Mouse (Mus musculus) natural killer cell, adult 2 months (primary cell): ENCODE data around the gene Ppig.

Source experiments
- DNase-seq, 2 experiments: peaks; one replicate each; pipeline ENCODE4 v3.0.0; 2022; ENCODE audit warnings: low spot score in 2 of 2

Ppig gene

DNA sequence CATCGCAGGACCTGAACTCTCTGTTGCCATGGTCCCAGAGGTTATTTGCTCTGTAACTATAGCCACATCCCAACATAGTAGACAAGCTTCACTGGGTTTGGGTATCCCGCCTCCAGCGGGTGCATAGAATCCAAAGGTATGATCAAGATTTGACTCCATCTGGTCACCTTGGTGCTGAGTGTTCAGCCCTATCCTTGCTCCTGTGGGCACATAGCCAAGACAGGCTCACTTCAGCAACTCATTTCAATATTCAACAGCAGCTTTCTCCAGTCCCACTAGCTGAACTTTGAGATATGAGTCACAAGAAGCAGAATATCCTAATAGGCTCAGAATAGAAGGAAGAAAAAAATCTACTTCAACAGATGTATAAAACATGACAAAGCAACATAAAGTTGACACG lies 41.0 kb downstream of the Ppig start:
- no peak for DNase-seq

DNA sequence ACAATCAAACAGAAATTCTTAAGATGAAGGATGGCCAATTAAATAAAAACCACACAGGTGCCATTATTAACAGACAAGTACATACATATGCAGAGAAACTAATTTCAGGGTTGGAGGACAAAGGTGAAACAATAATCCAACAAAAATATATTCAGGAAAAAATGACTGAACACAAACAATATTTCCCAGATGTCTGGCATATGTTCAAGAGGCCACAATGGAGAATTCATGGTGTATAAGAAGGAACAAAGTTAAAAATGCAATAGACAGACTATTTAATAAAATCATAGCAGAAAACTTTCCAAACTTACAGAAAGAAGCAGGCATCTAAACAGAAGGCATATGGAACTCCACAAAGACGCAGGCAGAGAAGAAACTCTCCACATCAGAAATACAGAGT lies 42.4 kb downstream of the Ppig start:
- DNase-seq, result no peak

DNA sequence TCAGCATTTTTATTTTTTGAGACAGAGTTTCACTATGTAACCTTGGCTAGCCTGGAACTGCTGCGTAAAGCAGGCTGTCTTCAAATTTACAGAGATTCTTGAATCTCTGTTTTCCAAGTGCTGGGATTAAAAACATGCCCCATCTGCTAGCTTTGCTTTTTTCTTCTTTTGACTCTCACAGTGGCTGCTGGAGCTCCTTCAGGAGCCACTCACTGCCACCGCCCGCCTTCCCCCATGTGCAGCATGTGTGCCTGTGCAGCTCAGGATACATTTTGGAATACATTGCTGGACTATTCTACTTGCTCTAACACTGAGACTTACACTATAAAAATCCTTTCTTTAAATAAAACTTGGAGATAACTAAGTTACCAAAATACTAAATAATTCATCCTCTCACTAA lies 51.0 kb downstream of the Ppig start:
- no peak for DNase-seq

DNA sequence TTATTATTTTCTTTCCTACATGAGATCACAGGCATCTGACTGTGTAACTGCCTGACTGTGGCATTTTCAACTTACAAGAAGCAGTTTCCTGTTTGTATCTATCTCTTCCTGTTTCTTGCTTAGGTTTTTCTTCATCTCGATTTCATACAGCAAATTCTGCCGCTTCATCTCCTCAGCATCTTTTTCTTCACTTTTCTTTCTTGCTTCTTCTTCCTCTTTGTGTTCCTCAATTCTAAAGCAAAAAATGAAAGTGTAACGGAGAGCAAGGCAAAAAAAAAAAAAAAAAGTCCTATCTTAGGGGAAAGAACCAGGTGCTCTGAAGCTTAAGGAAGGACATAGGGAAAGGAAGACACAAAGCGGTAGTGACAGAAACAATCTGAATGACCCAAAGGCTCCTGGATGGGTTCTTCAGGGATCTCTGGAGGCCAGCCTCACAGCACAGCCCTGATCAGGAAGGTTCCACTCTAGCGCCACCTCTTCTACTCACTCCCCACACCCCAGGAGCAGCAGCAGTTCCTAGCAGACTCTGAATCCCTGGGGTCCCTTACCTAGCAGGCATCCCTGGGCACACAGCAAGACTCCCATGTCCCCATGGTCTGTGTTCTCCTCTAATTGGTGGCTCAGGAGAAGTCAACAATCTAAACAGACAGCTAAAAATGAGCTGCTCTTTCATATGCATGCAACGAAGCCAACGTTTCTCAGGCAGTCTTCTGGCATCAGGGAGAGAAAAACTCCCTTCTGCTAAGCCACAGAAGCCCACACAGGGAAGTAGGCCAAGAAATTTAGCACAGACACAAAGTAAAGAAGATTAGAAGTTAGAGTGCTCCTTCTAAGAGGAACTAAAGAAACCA lies 55.9 kb downstream of the Ppig start:
- DNase-seq, result peak; percentile 5 to 10

DNA sequence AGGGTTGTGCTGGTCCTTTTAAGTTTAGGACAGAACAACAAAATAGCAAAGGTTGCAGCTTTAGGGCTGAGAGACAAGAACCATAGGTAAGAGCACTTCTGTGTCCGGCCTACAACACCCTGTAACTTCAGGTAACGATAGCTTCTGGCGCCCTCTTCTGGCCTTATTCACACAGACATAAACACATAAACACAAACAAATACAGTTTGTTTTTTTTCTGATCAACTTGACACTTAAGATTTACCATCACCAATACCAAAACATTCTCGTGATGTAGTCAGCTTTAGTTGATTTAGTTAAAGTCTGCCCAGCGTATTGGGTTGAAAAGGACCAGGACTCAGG lies 56.5 kb downstream of the Ppig start:
- peak; percentile 44 to 63 for DNase-seq

DNA sequence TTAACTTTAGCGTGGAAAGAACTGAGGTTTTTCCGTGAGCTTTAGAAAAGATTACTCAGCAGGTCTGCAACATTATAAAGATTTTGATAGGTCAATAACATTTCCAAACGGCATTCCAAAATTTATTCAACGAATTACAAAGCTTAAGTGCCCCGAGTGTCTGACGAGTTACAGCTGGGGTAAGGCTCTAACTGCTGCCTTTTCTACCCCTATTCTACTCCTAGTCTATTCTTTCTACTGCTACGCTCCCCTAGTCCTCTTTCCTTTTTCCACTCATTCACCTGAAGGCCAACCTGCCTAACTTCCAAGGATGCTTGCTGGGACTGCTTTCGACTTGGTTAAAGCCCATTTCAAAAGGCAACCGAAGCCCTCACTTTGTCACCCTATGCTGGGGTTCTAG lies 66.6 kb downstream of the Ppig start:
- DNase-seq, result no peak

DNA sequence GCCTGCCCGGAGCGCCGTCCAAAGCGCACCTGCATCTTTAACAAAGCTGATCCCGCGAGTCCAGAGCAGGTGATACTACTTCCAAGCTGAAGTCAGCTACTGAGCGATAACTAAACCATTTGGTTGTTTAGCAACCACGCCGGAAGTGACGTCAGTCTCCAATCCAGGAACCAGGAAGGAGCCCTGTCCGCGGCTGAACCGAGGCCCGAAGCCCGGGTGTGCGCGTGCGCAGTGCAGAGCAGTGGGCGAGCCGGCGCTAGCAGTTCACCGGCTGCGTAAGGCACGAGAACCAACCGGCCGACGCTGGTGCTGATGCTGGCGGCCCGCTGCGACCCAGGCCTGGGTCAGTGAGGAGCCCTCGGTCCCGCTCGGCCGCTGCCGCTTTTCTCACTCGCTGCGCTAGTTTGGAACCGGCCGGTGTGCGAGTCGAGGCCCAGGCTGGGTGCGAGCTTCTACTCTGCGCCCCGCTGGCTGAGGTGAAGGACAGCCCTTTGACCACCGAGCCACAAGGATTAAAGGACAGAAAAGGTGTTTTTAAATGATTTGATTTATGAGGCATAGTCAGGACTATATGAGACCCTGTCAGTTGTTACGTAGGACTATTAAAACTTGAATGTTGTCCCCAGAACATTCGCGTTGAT lies 67.2 kb downstream of the Ppig start, which contains the start of the genes Ccdc173 and Phospho2:
Gene Ccdc173 (minus strand): TSS at position 147 of the 641 bp plus-strand sequence.
Gene Phospho2 (plus strand): TSS at position 195 of the 641 bp plus-strand sequence.
- DNase-seq, result peak; percentile 97 to 98

DNA sequence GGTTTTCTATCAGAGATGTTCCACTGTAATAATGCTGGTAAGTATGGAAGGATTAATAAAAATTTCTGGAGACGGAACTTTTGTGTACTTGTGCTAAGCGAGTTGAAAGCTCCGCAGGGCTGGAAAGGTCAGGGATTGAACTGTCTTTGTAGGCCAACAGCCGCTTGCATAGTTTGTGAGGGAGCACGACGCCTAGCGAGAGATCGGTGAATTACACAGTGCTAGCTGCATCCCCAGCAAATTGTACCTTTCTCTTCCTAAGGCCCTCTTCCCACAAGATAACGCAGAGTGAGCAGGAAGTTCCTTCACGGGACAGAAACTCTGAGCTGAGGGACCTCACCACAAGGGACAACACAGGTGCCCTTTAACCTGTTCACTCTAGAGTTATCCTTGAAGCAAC lies 67.9 kb downstream of the Ppig start:
- peak; percentile 75 to 81 for DNase-seq

DNA sequence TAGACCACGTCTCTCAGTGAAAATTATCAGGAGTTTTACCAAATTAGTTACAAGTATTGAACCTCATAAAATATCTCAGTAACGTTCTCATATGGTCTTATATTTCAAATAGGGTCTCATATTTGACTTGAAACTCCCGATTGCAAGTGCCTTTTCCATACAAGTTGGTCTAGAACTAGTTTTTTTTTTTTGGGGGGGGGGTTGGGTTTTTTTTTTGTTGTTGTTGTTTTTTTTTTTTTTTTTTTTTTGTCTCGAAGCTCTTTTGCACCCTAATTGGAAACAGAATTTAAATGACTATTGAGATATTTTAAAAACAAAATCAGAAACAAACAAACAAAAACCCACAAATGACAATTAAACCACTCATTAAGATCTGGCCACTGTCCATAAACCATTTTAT lies 68.4 kb downstream of the Ppig start:
- DNase-seq, result no peak

DNA sequence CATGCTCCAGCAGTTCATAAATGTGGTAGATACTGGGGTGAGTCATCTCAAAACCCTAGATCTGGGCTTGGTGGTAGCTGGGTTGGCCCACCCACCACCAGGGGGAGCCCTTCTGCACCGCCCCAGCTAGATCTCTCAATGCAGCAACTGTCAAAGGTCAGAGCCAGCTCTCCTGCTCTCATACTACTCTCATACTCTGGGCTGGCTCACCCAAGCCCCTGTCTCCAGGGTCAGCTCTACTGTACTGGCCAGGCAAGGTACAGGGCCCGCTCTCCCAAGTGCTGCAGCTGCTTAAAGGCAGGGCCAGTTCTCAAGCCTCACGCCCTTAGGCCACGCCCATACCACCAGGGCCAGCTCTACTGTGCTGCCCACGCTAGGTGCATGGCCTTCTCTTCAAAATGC lies 80.6 kb downstream of the Ppig start:
- peak; percentile 72 to 81 for DNase-seq
